Mouse (Mus musculus) kidney, embryonic 16.5 days (tissue): Measurements from ENCODE around the gene Golga5. TPM values are rescaled to one million over a fixed set of nuclear protein-coding genes. Genes with fewer than 3 reads are reported as not detected.
A peak's percentile ranks its signal among the peaks of the same experiment; 100 is the strongest.
"Not testable (repeated sequence)": the region's sequence is repeated elsewhere in the genome, so short reads cannot be mapped to it uniquely, and the experiment has no call there.

Experiments
- ATAC-seq: fragments of 200-750 bp; cut with Nextera tagmentation; 2 replicates; pipeline ENCODE4 v1.8.0; 2017; ENCODE audit warnings: moderate TSS enrichment; ENCODE audit not compliant: low FRiP score, low TSS enrichment
- H3K27ac ChIP-seq: fragments of 300-500 bp; sonication (generic); 2 replicates; pipeline ENCODE4 v1.5.1; 2014; ENCODE audit warnings: low read length
- H3K27me3 ChIP-seq: fragments of 300-500 bp; sonication (generic); 2 replicates; pipeline ENCODE4 v1.6.1; 2014; ENCODE audit warnings: low read length, control low read depth, mixed read lengths; ENCODE audit not compliant: insufficient read depth
- H3K36me3 ChIP-seq: fragments of 300-500 bp; sonication (generic); 2 replicates; pipeline ENCODE4 v1.6.1; 2014; ENCODE audit warnings: low read length, control low read depth, mixed read lengths; ENCODE audit not compliant: insufficient read depth
- H3K4me1 ChIP-seq: fragments of 300-500 bp; sonication (generic); 2 replicates; pipeline ENCODE4 v1.6.1; 2014; ENCODE audit warnings: low read length, control low read depth, mixed read lengths; ENCODE audit not compliant: insufficient read depth
- H3K4me2 ChIP-seq: fragments of 300-500 bp; sonication (generic); replicated peaks from 2 replicates; pipeline ENCODE4 v1.6.1; 2014; ENCODE audit warnings: low read depth, low read length
- H3K4me3 ChIP-seq: fragments of 300-500 bp; sonication (generic); 2 replicates; pipeline ENCODE4 v1.5.1; 2014; ENCODE audit warnings: mild to moderate bottlenecking, low read length
- H3K9ac ChIP-seq: fragments of 300-500 bp; sonication (generic); replicated peaks from 2 replicates; pipeline ENCODE4 v1.6.1; 2014; ENCODE audit warnings: low read length
- H3K9me3 ChIP-seq: fragments of 300-500 bp; sonication (generic); 2 replicates; pipeline ENCODE4 v1.6.1; 2016; ENCODE audit warnings: low read length, control low read depth
- WGBS: fragments of 180-500 bp; shearing (Covaris S2); extraction: QIAGEN DNeasy Blood & Tissue Kit; methylation state at CpG from one replicate; pipeline ENCODE4 v1.1.7; 2014; 5-methylcytosine and 5-hydroxymethylcytosine counted together
- polyA plus RNA-seq: library from polyadenylated mRNA; unstranded; fragments of >200 nt; fragmentation: Nextera tagmentation; extraction: Ambion mirVana; gene quantifications from 2 replicates; pipeline ENCODE4 v1.2.1, GENCODE M21; 2015

The Golga5 gene
- polyA plus RNA-seq, 1 experiment from 2014 or later, result 37.8 TPM

DNA sequence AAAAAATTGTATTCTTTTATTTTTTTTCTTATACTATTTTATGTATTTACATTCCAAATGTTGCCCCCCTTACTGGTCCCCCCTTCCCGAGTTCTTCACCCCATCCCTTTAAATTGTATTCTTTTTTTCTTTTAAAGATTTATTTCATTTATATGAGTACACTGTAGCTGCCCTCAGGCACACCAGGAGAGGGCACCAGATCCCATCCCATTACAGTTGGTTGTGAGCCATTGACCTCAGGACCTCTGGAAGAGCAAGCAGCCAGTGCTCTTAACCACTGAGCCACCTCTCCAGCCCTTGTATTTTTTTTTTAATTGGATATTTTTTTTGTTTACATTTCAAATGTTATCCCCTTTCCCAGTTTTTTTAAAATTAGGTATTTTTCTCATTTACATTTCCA, 799 bp upstream of the Golga5 start:
- no peak overlapping the region for H3K9ac ChIP-seq
- H3K4me2 ChIP-seq, result no peak overlapping the region
- no peaks in the 10 kb centered on the region for H3K27me3 ChIP-seq
- H3K36me3 ChIP-seq, result peaks cover 7% of the 10 kb centered on the region
- H3K4me3 ChIP-seq, result no peak overlapping the region
- 63% methylated on average over 1 of the region's 1 CpGs for WGBS
- no peak for ATAC-seq
- no peaks in the 10 kb centered on the region for H3K9me3 ChIP-seq
- H3K4me1 ChIP-seq, result 0 out of 2 replicates have a peak, but pooled peaks cover 7% of the 10 kb centered on the region
- H3K27ac ChIP-seq, result no peak overlapping the region

DNA sequence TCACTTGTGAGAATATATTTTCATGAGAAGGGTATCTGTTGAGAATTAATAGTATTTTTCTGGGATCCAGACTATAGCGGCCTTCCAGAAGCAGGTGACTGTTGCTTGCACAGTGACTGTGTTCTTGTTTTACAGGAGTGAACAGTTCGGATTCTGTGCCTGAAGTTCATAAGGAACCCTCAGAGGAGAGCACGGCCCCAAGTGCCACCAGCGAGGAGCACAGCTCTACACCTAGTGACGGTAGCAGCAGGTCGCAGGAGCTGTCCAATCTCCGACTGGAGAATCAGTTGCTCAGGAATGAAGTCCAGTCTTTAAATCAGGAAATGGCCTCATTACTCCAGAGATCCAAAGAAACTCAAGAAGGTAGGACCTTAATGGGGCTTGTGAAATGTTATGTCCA, 5.5 kb downstream of the Golga5 start:
- Histone ChIP-seq H3K9ac (no peak overlapping the region), H3K36me3 (peaks cover 31% of the 10 kb centered on the region), H3K27ac (no peak overlapping the region), H3K4me3 (no peak overlapping the region), H3K9me3 (no peaks in the 10 kb centered on the region), H3K4me2 (no peak overlapping the region), H3K4me1 (0 out of 2 replicates have a peak, but pooled peaks cover 7% of the 10 kb centered on the region), H3K27me3 (no peaks in the 10 kb centered on the region)
- no peak for ATAC-seq
- 90% methylated on average over 7 of the region's 7 CpGs for WGBS

DNA sequence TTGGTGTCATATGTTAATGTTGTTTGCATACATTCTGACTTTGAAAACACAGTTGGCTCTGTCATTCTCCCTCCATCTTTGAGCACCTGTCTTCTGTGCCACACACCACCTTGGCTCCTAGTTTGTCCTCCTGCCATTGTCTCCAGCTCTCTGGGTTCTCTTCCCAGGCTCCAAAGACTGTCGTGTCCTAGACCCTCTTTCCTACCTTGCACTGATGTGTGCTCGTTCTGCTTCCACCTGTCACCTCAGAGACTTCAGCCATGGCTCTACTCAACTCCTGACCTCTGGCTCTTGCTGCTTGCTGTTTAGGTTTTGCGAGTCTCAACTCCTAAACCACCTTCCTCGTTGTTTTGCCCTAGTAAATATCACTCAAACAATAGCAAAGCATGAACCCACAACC, 11.5 kb downstream of the Golga5 start:
- ATAC-seq, result no peak
- Histone ChIP-seq H3K9ac (no peak overlapping the region), H3K4me3 (no peak overlapping the region), H3K27me3 (no peaks in the 10 kb centered on the region), H3K4me2 (no peak overlapping the region), H3K27ac (no peak overlapping the region), H3K9me3 (no peaks in the 10 kb centered on the region), H3K36me3 (peaks cover 43% of the 10 kb centered on the region), H3K4me1 (no peaks in the 10 kb centered on the region)
- 85% methylated on average over 4 of the region's 4 CpGs for WGBS

DNA sequence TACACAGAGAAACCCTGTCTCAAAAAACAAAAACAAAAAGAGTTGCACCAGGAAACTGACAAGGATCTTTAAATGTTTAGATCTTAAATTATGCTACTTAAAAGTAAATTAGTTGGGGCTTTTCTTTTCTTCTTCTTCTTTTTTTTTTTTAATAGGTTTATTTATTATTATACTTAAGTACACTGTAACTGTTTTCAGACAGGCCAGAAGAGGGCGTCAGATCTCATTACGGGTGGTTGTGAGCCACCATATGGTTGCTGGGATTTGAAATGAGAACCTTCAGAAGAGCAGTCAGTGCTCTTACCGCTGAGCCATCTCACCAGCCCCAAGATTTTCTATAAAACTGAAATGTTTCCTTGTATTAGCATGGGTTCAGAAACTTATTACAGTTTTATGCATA, 16.0 kb downstream of the Golga5 start:
- no peak overlapping the region for H3K9ac ChIP-seq
- no peak for ATAC-seq
- H3K27ac ChIP-seq, result no peak overlapping the region
- H3K4me3 ChIP-seq, result no peak overlapping the region
- no peaks in the 10 kb centered on the region for H3K4me1 ChIP-seq
- no peaks in the 10 kb centered on the region for H3K27me3 ChIP-seq
- no peaks in the 10 kb centered on the region for H3K9me3 ChIP-seq
- peaks cover 56% of the 10 kb centered on the region for H3K36me3 ChIP-seq
- H3K4me2 ChIP-seq, result no peak overlapping the region
- 70% methylated on average over 3 of the region's 3 CpGs for WGBS

DNA sequence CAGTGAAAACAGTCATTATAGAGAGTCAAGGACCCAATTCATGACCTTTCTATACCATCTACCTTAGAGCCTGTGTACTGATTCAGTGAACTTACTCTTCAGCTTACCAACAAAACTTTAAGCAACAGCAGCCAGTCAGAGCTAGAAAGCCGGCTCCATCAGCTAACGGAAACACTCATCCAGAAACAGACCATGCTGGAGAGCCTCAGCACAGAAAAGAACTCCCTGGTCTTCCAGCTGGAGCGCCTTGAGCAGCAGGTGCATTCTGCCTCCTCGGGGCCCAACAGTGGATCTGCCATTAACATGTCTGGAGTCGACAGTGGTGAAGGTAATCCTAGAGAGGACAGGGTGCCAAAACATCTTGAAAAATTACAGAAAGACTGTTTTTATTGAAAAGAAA, 23.0 kb downstream of the Golga5 start:
- H3K9me3 ChIP-seq, result no peaks in the 10 kb centered on the region
- no peak overlapping the region for H3K27ac ChIP-seq
- H3K4me1 ChIP-seq, result no peaks in the 10 kb centered on the region
- no peak overlapping the region for H3K9ac ChIP-seq
- H3K4me3 ChIP-seq, result no peak overlapping the region
- no peak for ATAC-seq
- WGBS, result 90% methylated on average over 5 of the region's 5 CpGs
- H3K4me2 ChIP-seq, result no peak overlapping the region
- H3K27me3 ChIP-seq, result no peaks in the 10 kb centered on the region
- peaks cover 54% of the 10 kb centered on the region for H3K36me3 ChIP-seq

DNA sequence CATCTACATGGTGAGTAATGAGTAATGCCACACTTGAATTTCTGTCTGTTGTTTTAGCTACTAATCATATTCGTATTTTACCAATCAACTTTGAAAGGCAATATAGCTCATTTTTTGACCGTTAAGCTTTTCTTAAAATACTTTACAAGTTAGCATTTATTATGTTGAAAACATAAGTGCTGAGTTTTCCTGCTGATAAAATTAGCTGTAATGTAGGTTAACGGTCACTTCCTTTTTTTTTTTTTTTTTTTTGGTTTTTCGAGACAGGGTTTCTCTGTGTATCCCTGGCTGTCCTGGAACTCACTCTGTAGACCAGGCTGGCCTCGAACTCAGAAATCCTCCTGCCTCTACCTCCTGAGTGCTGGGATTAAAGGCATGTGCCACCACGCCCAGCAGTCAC, 26.8 kb downstream of the Golga5 start:
- not testable (repeated sequence) for H3K27me3 ChIP-seq, H3K27ac ChIP-seq, ATAC-seq, H3K9me3 ChIP-seq, H3K4me3 ChIP-seq, H3K9ac ChIP-seq, H3K4me2 ChIP-seq
- Histone ChIP-seq H3K4me1 (peaks cover 17% of the 10 kb centered on the region), H3K36me3 (peaks cover 33% of the 10 kb centered on the region)
- 90% methylated on average over 5 of the region's 6 CpGs for WGBS

DNA sequence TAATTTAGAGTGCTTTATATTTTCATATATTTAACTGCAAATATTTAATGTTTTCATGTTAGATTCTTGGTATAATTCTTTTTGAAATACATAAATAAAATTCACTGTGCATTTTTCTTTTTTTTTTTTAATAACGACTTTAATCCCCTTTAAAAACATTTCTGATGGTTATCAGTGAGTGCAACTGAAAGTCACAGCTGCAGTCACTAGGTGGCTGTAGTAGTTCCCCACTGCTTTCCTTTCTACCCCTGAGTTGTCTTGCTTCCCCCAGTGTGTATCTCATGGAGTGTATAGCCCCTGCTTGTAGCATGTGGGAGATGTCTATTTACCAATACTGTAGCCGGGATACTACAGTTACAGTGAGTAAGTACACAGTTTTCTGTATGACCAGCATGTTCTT, 29.0 kb downstream of the Golga5 start:
- peaks cover 17% of the 10 kb centered on the region for H3K36me3 ChIP-seq
- H3K27ac ChIP-seq, result peak overlapping the region; percentile 73; the same call in 1 of the 2 replicates
- no peak overlapping the region for H3K9ac ChIP-seq
- no peak for ATAC-seq
- H3K4me2 ChIP-seq, result no peak overlapping the region
- H3K27me3 ChIP-seq, result no peaks in the 10 kb centered on the region
- 73% methylated on average over 2 of the region's 2 CpGs for WGBS
- no peaks in the 10 kb centered on the region for H3K9me3 ChIP-seq
- no peak overlapping the region for H3K4me3 ChIP-seq
- peaks cover 17% of the 10 kb centered on the region for H3K4me1 ChIP-seq

DNA sequence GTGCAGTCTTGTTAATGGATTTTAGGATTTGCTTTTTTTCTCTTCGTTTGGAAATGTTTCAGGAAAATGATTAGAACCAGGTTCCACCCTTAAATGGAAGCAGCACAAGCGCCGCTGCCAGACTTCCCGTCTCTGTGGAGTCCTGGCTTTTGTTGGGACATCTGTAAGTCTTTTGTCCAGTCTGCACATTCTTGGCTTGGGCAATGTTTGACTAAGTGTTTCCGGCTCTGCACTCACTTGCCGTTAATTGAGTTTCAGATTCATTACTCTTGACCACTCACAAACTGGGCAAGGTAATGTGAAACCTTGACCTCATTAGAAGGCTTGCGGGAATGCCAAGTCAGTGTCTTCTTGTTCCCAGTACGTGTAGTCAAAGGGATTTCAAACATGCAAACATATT, 29.8 kb downstream of the Golga5 start:
- WGBS, result 41% methylated on average over 8 of the region's 8 CpGs

DNA sequence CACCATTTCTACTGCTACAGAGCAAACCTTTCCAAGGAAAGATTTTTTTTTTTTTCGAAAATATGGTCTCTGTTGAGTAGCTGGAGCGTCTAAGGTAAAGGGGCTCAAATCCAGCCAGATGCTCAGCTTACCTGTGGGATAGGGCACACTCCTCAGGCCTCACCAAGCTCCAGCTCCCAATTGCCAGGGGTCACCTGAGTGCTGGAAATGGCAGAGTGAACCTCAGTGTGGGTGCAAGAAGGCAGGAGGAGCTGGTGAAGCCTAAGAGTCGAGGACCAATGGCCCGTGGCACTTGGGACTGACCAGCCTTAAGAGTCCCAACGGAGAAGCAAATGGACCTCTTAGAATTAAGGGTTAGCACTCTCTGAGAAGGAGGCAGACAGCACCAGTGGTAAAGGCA, 30.3 kb downstream of the Golga5 start:
- WGBS, result 71% methylated on average over 5 of the region's 5 CpGs
- no peaks in the 10 kb centered on the region for H3K9me3 ChIP-seq
- H3K4me1 ChIP-seq, result peaks cover 17% of the 10 kb centered on the region
- no peaks in the 10 kb centered on the region for H3K27me3 ChIP-seq
- peaks cover 9% of the 10 kb centered on the region for H3K36me3 ChIP-seq
- H3K4me2 ChIP-seq, result no peak overlapping the region
- no peak overlapping the region for H3K9ac ChIP-seq
- H3K4me3 ChIP-seq, result no peak overlapping the region
- peak; percentile 35; the same call in 1 of the 2 replicates for ATAC-seq
- peak overlapping the region; percentile 69 for H3K27ac ChIP-seq

More for the DNA sequence above, 29.8 kb downstream of the Golga5 start:
- Histone ChIP-seq H3K36me3 (peaks cover 12% of the 10 kb centered on the region), H3K9me3 (no peaks in the 10 kb centered on the region), H3K4me2 (no peak overlapping the region; the same call in 1 of the 2 replicates), H3K4me1 (peaks cover 17% of the 10 kb centered on the region), H3K27me3 (no peaks in the 10 kb centered on the region), H3K9ac (no peak overlapping the region), H3K27ac (peak overlapping the region; percentile 73), H3K4me3 (no peak overlapping the region)
- ATAC-seq, result peak; percentile 87

DNA sequence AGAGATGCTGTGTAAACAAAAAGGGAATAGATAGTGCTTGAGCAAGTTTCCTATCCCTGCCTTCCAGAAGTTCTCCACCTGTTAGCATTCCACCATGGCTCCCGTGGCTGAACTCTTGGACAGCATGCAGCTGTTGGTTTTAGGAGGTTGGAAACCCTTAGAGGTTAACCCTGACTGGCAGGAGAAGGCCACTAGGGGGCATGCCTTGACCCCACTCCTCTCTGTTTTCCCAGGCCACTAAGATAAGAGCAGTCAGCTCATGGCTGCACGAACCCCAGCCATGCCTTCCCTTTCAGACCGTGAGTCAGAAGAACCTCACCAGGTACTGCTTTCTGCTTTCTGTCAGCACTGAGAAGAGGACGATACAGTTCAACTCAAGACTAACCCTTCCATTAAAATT, 30.8 kb downstream of the Golga5 start:
- no peaks in the 10 kb centered on the region for H3K27me3 ChIP-seq

More for the DNA sequence above, 30.8 kb downstream of the Golga5 start:
- no peak overlapping the region for H3K9ac ChIP-seq
- peak; percentile 28; the same call in 1 of the 2 replicates for ATAC-seq
- WGBS, result 60% methylated on average over 4 of the region's 4 CpGs
- peaks cover 8% of the 10 kb centered on the region; the same call in 1 of the 2 replicates for H3K36me3 ChIP-seq
- H3K9me3 ChIP-seq, result no peaks in the 10 kb centered on the region
- peaks cover 17% of the 10 kb centered on the region for H3K4me1 ChIP-seq
- H3K4me3 ChIP-seq, result no peak overlapping the region
- H3K4me2 ChIP-seq, result no peak overlapping the region
- peak overlapping the region; percentile 69; the same call in 1 of the 2 replicates for H3K27ac ChIP-seq
